Mouse (Mus musculus) megakaryocyte progenitor cell, adult 5-6 weeks (primary cell): ENCODE results near the gene Prr23a1. TPM values are rescaled to one million over a fixed set of nuclear protein-coding genes. Genes with fewer than 3 reads are reported as not detected.

Source experiments
- total RNA-seq, 2 experiments: library from RNA; stranded (forward) in 1 of 2; stranded (reverse) in 1 of 2; fragments of 157-497, 149-512 nt in 1 of 2; fragments of 200-1000 nt in 1 of 2; gene quantifications; 2 replicates each; pipeline versions ENCODE4 v1.2.3 to v1.2.4; 2015 to 2017

Prr23a1 gene
- total RNA-seq, 2 experiments from 2014 or later, result not detected

Other genes starting within 250 kb of the Prr23a1 start
- 39.6 and 44.2 TPM in 2 replicates for gene Mrps22, start 240.8 kb upstream of the Prr23a1 start, total RNA-seq (2015)
- gene Mrps22, start 240.8 kb upstream of the Prr23a1 start, total RNA-seq (2017), result 75.8 and 85.7 TPM in 2 replicates
- not detected in 2 replicates for gene Prr23a2, start 14.0 kb downstream of the Prr23a1 start, total RNA-seq (2015)
- not detected in 2 replicates for gene Prr23a2, start 14.0 kb downstream of the Prr23a1 start, total RNA-seq (2017)
- gene Prr23a3, start 22.3 kb downstream of the Prr23a1 start, total RNA-seq (2015), result not detected in 2 replicates
- not detected in 2 replicates for gene Prr23a3, start 22.3 kb downstream of the Prr23a1 start, total RNA-seq (2017)
- not detected in 2 replicates for gene 7420426K07Rik, start 60.6 kb downstream of the Prr23a1 start, total RNA-seq (2015)
- gene 7420426K07Rik, start 60.6 kb downstream of the Prr23a1 start, total RNA-seq (2017), result not detected in 2 replicates
- not detected in 2 replicates for gene Foxl2, start 112.8 kb downstream of the Prr23a1 start, total RNA-seq (2015)
- gene Foxl2, start 112.8 kb downstream of the Prr23a1 start, total RNA-seq (2017), result not detected in 2 replicates
- gene Faim, start 143.9 kb downstream of the Prr23a1 start, total RNA-seq (2015), result 45.6 and 51.6 TPM in 2 replicates
- gene Faim, start 143.9 kb downstream of the Prr23a1 start, total RNA-seq (2017), result 115 and 117 TPM in 2 replicates
- not detected in 2 replicates for gene Gm1123, start 193.2 kb downstream of the Prr23a1 start, total RNA-seq (2015)
- not detected in 2 replicates for gene Gm1123, start 193.2 kb downstream of the Prr23a1 start, total RNA-seq (2017)